Mouse (Mus musculus): Measurements from ENCODE around the gene Adamtsl1. TPM values are rescaled to one million over a fixed set of nuclear protein-coding genes. Genes with fewer than 3 reads are reported as not detected.

The Adamtsl1 gene
- total RNA-seq, 2 experiments from 2014 or later, result 4.5 to 5.5 TPM

DNA sequence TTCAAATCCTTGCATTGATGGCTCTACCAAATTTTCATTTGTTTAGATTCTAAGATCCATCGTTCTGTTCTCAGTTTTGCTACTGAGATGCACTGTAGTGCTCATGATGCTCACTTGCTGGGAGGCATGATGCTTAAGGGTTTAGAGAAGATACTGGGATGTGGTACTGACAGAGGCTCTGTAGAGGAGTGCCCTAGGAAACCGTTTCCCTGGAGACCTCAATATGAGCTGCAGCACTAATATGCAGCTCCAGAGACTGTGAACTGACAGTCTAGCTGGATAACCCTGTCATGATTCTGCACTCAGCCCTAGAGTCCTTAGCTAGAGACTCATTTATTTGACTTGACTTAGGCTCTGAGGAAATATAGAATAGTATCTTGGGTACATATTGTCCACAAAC is 756.1 kb downstream of the Adamtsl1 start:
- DNase-seq (ENCODE audit: low spot score in 2 of 2), result no peak
- intact Hi-C loops (cut with DNase I), result loop anchor here (10.0 kb wide), 1 partner anchor 215 kb away; no protein-coding TSS in a partner anchor

DNA sequence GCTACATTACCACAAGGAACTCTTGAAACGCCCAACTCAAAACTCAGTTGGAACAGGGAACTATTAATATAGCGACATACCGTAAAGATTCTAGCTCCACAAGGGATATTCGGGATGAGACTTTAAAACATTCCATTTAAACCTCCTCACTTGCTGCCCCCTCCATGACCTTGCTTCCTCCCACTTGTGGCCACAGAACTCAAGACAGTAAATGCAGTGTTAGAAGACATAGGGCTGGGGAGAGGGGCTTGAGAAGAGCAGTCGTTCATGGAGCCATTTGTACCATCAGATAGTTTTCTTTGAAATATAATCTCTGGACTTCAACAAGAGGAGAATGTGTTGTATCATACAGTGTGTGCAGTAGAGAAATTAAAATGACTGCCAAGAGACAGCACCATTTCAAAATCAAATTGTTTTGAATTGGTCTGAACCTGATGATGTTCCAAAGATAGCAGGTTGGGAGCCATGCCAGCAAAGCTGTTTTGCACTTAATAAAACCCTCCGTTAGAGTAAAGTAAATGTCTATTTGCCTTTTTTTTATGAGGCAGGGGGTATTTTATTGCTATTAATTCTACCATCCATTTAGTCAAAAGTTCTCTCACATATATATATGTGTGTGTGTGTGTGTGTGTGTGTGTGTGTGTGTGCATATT is 759.9 kb downstream of the Adamtsl1 start:
- intact Hi-C loops (cut with DNase I), result loop anchor here (10.0 kb wide), 1 partner anchor 219 kb away; no protein-coding TSS in a partner anchor
- no peak for DNase-seq (ENCODE audit: low spot score in 2 of 2)

DNA sequence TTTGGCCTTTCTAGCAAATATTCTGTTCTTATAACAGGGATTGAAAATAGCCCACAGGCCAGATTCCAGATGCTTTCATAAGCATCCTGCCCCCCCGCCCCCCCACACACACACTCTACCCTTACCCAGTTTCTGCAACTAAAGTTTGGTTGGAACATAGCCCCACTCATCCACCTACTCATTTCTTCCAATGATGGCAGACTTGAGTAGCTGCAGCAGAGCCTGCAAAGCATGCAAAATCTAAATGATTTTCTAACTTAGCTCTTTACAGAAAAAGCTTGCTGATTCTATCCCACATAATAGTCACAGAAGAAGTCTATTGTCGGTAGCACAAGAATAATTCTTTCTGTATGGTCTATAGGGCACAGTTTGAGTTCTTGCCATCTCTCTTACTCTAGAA is 760.7 kb downstream of the Adamtsl1 start:
- peak in 1 of 2 experiments; percentile 15 for DNase-seq (ENCODE audit: low spot score in 2 of 2)
- intact Hi-C loops (cut with DNase I), result loop anchor here (10.0 kb wide), 1 partner anchor 220 kb away; no protein-coding TSS in a partner anchor

DNA sequence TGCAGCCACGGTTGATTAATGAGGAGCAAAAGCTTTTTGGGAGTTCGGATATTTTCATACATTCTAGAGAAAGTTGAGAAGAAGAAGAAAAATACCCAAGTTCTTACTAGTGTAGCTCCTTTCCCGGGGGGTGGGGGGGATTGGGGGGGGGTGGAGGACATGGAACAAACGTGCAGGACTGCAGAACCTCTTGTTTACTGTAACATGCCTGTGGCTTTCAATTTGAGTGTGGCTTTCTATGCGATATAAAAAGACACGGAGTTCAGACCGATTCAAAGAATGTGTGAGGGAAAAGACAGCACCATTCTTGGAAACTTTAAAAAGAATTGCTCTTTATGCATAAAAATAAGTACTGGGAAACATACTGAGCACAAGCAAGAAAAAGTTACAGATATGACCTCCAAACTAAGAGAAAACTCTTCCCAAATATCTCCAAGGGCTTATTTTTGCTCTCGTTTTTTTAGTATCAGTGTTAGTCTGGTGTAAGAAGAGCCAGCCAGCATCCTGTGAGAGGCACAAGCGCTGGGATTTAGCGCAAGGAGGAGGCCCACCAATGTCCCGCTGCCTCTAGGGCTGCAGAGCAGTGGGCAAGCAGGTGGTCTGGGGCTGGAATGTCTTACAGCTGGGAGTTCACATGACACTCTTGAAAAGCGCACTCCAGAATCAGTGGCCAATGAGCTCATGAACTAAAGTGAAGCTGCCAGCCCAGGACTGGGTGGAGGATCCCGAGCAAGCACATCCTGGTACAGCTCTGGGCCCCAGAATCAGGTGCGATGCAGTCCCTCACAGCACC is 762.2 kb downstream of the Adamtsl1 start:
- no peak for DNase-seq (ENCODE audit: low spot score in 2 of 2)
- intact Hi-C loops (cut with DNase I), result loop anchor here (10.0 kb wide), 1 partner anchor 221 kb away; no protein-coding TSS in a partner anchor

DNA sequence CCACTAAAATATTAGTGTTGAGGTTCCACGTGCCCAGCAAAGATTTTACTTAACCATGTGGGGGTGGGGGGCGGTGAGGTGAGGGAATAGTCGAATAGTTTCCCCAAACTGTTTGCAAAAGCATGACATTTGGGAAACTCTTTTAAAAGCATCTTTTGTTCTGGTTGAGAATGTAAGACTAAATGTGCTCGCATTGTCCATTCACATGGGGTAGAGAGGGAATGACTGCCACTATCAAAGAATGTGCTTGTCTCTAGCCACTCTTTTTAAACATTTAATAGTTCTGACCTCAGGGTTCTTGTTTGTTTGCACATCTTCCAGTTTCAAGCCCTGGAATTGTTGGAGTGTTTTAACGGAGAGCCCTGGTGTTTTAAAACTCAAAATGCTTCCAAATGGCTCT is 764.6 kb downstream of the Adamtsl1 start:
- intact Hi-C loops (cut with DNase I), result loop anchor here (10.0 kb wide), 1 partner anchor 224 kb away; no protein-coding TSS in a partner anchor
- no peak for DNase-seq (ENCODE audit: low spot score in 2 of 2)

DNA sequence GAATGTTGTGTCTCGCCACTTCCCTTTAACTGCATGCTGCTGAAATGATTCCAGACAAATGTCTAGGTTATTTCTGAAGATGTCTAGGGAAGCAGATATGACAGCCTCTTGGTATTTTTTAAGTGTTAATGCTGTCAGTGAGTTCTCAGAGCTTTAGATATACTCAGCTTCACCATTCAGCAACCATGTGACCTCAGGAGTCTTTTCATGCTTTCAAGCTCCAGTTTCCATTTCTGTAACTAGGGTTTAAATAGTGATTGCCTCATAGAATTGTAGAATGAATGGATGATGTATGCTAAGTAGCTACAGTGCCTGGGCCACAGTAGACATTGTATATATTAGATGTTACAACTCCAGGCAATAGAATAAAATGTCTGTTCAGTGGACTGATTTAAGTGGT is 772.6 kb downstream of the Adamtsl1 start:
- intact Hi-C loops (cut with DNase I), result no loop called here
- DNase-seq (ENCODE audit: low spot score in 2 of 2), result no peak

DNA sequence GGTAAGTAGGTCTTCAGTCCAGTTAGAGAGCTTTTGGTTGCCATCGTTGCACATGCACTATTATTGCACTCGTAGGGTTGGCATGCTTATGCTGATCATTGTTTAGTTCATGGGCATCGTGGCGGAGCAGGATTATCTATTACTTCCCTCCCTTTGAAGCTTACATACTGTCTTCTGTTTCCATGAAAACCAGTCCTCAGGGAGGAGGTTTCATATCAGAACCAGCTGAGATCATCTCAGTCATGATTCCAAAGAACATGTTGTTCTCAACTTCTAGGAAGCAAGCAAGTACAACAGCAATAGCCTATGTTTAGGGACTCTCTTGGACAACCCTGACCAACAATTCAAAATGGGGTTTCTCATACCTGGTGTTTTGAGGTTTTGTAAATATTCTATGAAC is 774.3 kb downstream of the Adamtsl1 start:
- intact Hi-C loops (cut with DNase I), result no loop called here
- DNase-seq (ENCODE audit: low spot score in 2 of 2), result no peak

DNA sequence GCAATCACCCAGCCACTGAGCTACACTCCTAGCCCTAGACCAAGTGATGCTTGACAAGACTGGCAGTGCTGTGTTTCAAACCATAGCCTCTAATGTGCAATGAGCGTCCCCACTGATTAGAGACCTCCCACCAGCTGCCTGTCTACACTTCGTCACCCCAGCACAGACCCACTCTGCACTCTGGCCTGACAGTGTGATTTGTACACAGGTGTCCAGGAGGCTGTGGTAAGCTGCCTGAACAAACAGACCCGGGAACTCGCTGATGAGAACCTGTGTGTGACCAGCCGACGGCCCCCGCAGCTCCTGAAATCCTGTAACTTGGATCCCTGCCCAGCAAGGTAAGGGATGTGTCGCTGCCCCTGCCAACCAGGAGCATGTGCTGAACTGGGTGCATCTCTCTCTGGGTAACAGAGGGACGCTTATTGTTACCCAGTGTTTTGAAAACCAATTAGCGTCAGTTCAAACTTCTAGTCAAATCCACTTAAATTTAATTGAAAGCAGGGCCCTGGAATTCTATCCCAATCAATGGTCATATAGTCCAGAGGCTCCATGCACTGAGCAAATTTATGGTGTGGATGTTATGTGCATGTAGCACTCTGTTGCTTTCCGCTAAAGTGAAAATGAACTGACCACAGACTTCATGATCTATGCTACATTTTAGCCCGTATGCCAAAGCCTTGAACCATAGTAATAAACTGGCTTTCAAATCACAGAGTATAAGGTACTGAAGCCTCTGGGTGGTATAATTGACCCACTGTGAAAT is 775.7 kb downstream of the Adamtsl1 start:
- intact Hi-C loops (cut with DNase I), result no loop called here
- no peak for DNase-seq (ENCODE audit: low spot score in 2 of 2)

DNA sequence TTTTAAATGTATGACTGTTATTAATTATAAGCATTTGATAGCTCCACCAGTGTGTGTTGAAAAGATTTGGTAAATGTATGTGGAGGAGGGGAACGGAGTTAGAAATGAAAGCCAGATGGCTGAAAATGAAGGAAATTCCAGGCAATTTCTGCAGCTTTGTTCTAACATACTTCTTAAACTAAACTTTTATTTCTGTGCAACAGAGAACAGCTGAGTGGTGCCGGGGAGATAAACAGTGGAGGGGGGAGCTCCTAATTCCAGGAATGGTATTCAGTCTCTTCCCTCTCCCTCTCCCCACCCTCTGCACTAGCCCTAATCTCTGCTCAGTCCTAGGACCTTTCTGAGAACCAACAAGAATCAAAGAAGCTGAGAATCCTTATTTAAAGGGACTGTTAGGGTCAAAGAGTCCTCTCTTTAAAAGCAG is 780.9 kb downstream of the Adamtsl1 start:
- DNase-seq (ENCODE audit: low spot score in 2 of 2), result no peak
- intact Hi-C loops (cut with DNase I), result no loop called here

DNA sequence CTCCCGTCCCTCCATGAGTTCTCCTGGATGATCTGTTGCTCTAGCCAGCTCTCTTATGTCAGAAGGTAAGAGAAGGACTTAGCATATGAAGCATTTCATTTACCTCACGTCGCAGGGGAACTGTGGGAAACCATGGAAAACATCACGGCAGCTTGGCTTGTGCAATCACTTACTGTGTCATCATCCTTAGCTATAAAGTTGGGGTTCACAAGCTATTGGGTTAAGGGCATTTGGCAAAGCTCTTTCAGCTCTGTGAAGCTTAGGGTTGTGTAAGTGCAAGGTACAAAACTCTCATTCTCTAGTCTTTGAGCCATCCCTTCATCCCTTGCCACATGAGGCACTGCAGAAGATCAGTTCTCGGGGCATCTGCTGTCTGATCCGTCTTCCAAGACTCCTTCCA is 787.5 kb downstream of the Adamtsl1 start:
- intact Hi-C loops (cut with DNase I), result no loop called here
- DNase-seq (ENCODE audit: low spot score in 2 of 2), result no peak

DNA sequence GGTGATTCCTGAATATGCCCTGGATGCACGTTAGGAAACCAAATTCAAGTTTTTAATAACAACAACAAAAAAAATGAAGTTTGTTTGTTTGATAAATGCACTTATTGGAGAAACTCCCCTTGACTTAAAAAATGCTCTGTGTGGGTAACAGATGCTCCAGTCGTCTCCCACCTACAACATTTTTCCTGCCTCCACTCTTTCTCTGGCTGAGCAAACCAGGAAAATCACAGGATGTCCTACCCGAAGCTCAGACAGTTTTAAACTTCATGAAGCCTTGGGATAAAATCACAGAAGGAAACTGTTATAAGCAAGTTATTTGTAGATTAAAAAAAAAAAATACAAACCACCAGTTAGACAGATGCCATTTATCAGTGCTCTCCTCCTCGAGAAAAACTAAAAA is 788.1 kb downstream of the Adamtsl1 start:
- intact Hi-C loops (cut with DNase I), result no loop called here

DNA sequence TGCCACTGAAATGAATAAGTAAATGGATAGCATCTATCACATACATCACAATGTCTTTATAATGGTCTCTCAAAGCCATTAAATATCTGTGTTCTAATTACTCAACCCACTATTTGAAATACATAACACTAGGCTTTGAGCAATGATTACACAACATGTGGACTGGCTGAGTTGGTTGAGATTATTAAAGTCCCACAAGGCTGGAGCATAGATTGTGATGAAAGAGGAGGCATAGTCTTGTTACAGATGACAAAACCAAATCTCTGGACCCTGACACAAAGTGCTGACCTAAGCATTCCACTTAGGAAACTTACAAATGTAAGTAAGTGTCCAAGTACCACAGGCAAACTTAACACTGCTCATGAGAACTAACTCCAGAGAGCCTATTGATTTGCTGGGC is 792.8 kb downstream of the Adamtsl1 start:
- intact Hi-C loops (cut with DNase I), result no loop called here
- no peak for DNase-seq (ENCODE audit: low spot score in 2 of 2)

More for the DNA sequence above, 788.1 kb downstream of the Adamtsl1 start:
- no peak for DNase-seq (ENCODE audit: low spot score in 2 of 2)

DNA sequence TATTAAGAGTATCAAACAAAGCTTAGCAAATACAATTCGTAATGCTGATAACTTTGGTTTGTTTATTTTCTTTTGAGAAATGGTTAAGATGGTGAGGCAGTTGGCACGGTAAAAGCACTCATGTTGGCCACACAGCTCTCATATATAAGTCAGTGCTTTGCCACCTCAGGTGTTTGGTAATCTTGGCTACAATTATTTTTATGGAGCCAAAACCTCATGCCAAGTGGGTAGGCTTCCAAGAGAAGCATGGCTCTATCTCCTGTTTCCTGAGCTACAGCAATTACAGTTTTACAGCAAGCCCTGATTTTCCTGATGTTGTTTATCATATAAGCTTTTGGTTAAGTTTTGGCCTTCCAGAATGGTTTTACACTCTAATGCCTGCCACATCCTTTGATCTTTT is 795.2 kb downstream of the Adamtsl1 start:
- intact Hi-C loops (cut with DNase I), result no loop called here
- DNase-seq (ENCODE audit: low spot score in 2 of 2), result peak in 1 of 2 experiments; percentile 7

DNA sequence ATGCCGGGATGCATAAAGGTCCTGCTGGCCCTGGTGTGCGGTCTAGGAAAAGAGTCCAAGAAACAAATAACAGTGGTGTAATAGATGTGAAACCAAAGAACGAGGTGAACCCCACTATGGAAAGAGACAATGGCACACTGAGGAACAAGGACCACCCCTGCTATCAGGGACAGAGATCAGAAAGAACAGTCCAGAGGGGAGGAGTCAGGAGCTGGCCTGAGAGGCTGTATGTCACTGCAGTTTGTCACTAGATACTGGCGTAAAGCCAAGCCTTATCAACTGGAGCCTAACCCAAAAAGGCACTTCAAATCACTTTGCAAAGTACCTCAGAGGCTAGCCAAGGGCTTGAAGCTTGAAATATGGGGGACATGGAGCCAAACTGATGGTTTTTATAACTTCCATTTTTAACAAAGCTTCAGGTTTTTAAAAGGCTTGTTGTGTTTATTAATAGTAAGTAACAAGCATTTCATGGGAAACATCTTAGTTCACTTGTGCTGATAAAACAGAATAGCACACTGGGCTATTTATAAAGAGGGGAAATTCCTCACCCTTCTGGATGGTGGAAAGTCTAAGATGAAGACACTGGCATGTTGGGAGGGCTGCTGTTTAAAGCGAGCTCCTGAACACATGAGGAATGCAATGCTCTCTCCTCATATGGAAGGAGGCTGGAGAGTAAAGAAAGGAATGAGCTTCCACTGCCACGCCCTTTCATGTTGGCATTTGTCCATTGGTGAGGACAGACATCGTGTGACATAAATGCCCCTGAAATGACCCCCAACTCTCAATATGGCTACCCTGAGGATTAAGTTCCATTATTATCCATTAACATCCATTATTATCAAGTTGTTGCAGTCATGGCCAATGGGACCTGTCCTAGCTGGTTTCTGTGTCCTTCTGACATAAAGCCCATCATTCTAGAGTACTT is 797.1 kb downstream of the Adamtsl1 start:
- intact Hi-C loops (cut with DNase I), result no loop called here
- DNase-seq (ENCODE audit: low spot score in 2 of 2), result no peak

DNA sequence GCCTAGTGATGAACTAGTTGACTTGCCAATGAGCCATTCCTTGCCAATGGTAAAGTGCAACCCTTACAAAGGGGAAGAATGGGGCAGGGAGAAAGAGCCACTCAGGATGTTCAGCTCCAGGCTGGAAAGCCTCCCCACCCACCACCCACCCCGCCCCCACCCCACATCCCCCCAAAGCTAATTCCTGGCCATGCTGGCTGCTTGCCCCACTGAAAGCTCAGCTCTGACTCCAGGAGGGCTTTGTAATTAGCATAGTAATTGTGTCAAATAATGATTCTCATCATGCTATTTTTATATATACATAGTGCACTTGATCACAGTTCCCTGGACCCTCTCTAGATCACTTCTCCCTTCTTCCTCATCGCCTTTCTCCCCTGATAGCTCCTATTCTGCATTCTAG is 798.4 kb downstream of the Adamtsl1 start:
- intact Hi-C loops (cut with DNase I), result no loop called here
- DNase-seq (ENCODE audit: low spot score in 2 of 2), result no peak

DNA sequence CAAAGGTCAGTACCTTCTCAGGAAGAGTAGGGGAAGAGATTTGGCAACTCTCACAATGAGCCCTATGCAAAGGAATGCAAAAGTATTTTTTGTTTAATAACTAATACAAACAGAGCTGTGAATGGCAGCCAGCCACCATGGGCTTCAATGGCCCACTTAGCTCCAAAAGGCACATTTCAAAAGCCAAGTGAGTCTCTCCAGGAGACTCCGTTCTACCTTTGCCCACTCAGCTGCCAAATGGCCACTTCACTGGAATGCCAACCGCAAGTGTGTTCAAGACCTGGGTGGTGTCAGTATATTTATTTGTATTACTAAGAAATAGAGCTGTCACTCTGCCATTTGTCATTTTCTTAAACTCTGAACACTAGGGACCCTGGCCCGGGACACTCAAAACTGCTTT is 800.5 kb downstream of the Adamtsl1 start:
- intact Hi-C loops (cut with DNase I), result no loop called here
- DNase-seq (ENCODE audit: low spot score in 2 of 2), result no peak

DNA sequence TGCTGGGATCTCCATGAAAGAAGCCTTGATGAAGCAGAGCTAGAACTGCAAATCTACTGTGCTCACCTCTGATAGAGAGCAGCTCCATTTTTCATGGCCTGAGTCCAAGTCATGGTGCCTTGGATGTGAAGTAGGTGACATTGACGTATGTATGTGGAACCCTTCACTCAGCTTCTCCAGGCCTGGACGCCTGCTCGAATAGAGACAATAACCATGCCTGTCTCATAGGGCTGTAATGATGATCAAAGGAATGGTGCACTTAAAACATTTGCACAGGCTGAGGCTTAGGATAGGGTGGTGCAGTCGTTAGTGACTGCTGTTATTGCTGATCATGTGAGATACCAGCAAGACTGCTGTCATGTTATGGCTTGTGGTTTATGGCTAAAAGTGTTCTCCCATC is 801.1 kb downstream of the Adamtsl1 start:
- intact Hi-C loops (cut with DNase I), result no loop called here
- no peak for DNase-seq (ENCODE audit: low spot score in 2 of 2)

DNA sequence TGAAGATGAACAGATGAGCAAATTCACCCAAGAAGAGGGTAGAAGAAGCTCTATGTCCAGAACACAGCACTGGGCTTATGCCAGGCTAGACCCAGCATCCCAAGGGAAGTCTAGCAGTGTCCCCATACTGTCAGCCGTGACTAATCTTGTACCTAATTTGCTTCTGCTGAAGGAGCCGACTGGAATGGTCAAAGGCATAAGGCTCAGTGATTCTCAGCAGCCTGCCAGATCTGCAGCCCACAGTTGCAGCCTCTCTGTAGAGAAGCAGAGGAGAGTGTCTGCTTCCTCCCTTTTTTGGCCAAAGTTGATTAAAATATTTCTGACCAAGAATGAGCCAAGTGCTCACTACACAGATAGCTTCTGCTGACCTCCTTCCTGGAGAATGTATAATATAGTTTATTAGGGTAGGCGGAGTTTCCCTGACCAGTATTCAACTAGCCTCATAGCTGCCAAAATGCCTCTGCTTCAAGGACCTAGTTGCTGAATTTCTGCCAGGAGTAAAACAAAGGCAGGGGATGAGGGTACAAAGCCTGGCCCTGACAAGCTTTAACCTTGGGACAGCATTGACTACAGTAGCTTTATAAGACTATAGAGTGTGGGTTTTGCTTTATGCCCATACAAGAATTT is 804.1 kb downstream of the Adamtsl1 start:
- DNase-seq (ENCODE audit: low spot score in 2 of 2), result no peak
- intact Hi-C loops (cut with DNase I), result no loop called here

DNA sequence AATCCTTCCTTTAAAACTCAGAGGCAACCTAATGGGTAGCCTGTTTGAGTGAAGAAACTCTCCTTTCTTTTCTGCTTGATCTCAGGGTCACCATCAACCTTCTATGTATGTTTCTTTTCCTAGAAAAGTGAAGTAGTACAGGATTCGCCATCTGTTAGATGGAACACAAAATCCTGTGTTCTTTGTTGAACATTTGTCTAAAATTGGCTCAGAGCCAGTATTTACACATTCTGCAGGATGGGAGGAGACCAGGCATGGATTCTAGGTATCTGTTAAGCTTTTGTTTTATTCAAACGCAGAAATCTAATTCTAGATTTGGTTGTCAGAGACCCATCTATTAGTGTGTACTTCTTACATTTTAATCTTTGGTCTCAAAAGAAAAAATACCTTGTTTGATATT is 811.4 kb downstream of the Adamtsl1 start:
- intact Hi-C loops (cut with DNase I), result no loop called here

More for the DNA sequence above, 811.4 kb downstream of the Adamtsl1 start:
- DNase-seq (ENCODE audit: low spot score in 2 of 2), result no peak

Data from left cerebral cortex, postnatal 14 days (tissue).